Mouse (Mus musculus): ENCODE measurements around the gene Psmg4. TPM values are rescaled to one million over a fixed set of nuclear protein-coding genes. Genes with fewer than 3 reads are reported as not detected.

The Psmg4 gene
- 10 to 100 TPM; 25.0 to 32.9 TPM for total RNA-seq (2021)
- long read RNA-seq, experiment 1, transcript Psmg4-202 (3 exons, 555 nt) = minor isoform, 26 of 56 reads
- long read RNA-seq, experiment 1, transcript Psmg4-201 (2 exons, 474 nt) = major isoform, 27 of 56 reads
- long read RNA-seq, experiment 1, partial matches to known transcripts = 3 of 56 reads
- long read RNA-seq, experiment 1, other reads (novel, unspliced or antisense) = 0 of 56 reads
- long read RNA-seq, experiment 2, transcript Psmg4-201 (2 exons, 474 nt) = major isoform, 22 of 35 reads
- long read RNA-seq, experiment 2, transcript Psmg4-202 (3 exons, 555 nt) = minor isoform, 13 of 35 reads
- long read RNA-seq, experiment 2, partial matches to known transcripts = 0 of 35 reads
- long read RNA-seq, experiment 2, other reads (novel, unspliced or antisense) = 0 of 35 reads

GRCm38 (mm10) chr13:34162491-34163303 is at the start of gene Psmg4:
Gene Psmg4, plus strand, starts transcription at chr13:34162964.
- DNase-seq = peak; percentile 95 to 98

DNA sequence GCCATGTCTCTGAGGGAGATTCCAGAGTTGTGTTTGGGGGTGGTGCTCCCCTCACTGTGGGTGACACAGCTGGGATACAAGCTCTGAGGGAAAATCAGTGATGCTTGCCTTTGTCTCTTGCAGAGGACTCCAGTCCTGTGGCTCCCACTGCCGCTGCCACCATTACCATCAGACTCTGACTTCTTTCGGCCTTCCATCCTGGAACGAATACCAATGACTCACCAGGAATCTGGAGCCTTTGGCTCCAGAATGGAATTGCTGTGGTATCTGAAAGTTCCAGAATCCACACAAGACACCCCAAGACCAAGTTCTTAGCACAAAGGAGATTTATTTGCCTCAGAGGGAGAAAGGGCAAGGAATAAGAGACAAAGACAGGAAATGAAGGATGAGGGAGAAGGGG is 49.7 kb upstream of the Psmg4 start:
- DNase-seq = peak; percentile 40 to 49

DNA sequence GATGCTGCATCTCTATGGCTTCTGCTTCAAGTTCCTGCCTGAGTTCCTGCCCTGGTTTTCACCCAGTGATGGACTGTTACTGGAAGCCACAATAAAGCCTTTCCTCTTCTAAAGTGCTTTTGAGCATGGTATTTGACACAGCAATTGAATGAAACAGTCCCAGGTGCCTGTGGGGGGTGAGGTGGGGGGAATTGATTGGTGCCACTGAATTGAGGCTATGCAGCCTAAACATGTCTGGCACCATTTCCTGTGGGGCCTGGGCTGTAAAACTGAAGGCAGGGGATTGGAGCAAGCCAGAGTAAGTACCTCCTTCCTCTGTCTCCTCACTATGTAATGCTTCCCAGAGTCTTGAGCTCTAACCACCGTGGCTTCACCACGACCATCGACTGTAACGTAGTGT is 48.1 kb upstream of the Psmg4 start:
- no peak for DNase-seq

GRCm38 (mm10) chr13:34116508-34116907 is 46.3 kb upstream of the Psmg4 start:
- DNase-seq = no peak

DNA sequence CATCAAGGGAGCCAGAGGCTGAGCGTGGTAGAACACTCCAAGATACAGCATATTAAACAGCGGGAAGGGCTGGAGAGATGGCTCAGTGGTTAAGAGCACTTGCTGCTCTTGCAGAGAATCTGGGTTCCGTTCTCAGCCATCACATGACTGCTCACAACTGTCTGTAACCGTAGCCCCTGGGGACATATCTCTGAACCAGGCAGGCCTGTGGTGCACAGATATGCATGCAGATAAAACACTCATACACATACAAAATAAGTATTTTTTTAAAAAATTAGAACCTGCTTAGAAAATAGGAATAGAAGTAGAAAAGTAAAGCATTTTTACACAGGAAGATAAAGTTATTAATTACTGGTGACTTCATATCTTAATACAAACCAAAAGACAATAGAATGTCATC is 43.9 kb upstream of the Psmg4 start:
- DNase-seq = no peak

DNA sequence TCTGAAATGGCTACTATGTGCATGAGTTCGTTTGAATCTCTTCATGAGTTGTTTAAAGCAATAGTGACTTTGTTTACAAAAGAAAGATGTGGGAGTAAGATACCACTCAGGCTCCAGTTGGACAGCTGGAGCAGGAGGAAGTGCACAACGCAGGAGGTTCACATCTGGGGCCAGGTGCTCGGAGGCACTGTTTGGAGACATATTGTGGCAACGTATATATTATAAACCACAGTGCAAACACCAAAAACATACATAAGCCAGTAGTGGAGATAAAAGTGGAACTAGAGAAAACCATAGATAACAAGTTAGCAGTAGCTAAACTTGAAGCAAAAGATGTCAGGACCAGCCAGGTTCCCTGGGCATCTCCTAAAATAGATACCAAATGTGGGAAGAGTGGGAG is 43.4 kb upstream of the Psmg4 start:
- DNase-seq = no peak

GRCm38 (mm10) chr13:34120536-34120935 is 42.2 kb upstream of the Psmg4 start:
- DNase-seq = no peak

GRCm38 (mm10) chr13:34125711-34126110 is 37.1 kb upstream of the Psmg4 start:
- DNase-seq = peak; percentile 56 to 69

- no peak for DNase-seq
Observed at GRCm38 (mm10) chr13:34128276-34129114, 34.3 kb upstream of the Psmg4 start.

GRCm38 (mm10) chr13:34129485-34130225 is 33.1 kb upstream of the Psmg4 start:
- DNase-seq = peak; percentile 46 to 60

DNA sequence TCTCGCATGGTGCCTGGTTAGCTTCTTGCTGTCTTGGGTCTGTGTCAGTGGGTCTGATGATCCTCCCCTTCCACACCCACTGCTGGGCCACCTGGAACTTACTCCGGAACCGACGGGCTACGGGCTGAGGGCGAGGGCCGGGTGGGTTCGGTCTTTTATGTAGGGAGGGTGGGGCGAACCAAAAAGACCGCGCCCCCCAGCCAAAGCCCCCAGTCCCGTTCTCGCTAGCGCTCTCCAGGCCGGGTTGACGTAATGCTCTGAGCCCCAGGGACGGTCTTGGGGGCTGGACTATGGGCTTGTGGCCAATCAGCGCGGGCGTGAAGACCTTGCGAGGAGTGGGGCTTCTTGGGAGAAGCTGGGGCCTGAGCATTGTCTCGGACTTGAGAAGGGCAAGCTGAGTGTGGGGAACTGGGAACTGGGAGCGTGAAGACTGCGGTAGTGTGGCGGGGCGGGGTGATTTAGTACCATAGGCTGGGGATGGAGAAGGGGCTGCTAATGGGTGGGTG is 32.5 kb upstream of the Psmg4 start, which contains the start of gene Tubb2b:
Gene Tubb2b (minus strand): TSS at position 241 of the 506 bp plus-strand sequence.
- DNase-seq = peak; percentile 59 to 66

- DNase-seq = peak; percentile 50 to 56
Observed at GRCm38 (mm10) chr13:34131011-34131707, 31.6 kb upstream of the Psmg4 start.

- DNase-seq = peak; percentile 31 to 38
Observed at GRCm38 (mm10) chr13:34131708-34132060, 31.1 kb upstream of the Psmg4 start.

DNA sequence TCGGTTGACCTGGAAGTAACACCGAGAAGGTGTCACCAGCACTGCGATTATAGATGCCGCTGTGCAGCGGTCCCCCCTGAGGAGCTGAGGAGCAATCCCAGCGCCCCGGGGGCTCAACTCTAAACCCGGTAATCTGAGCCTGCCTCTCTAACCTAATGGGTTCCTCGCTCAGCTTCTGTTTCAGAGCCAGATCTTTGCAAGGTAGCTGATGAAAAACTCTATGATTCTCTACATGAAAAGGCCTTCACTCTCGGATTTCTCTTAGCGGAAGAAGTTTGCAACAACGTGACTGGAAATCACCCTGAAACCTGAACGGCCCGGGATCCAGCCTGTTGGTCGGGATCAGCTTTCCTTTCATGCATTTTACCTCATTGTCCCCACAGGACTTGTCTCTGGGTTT is 30.5 kb upstream of the Psmg4 start:
- no peak for DNase-seq

GRCm38 (mm10) chr13:34132875-34133274 is 29.9 kb upstream of the Psmg4 start:
- no peak for DNase-seq

DNA sequence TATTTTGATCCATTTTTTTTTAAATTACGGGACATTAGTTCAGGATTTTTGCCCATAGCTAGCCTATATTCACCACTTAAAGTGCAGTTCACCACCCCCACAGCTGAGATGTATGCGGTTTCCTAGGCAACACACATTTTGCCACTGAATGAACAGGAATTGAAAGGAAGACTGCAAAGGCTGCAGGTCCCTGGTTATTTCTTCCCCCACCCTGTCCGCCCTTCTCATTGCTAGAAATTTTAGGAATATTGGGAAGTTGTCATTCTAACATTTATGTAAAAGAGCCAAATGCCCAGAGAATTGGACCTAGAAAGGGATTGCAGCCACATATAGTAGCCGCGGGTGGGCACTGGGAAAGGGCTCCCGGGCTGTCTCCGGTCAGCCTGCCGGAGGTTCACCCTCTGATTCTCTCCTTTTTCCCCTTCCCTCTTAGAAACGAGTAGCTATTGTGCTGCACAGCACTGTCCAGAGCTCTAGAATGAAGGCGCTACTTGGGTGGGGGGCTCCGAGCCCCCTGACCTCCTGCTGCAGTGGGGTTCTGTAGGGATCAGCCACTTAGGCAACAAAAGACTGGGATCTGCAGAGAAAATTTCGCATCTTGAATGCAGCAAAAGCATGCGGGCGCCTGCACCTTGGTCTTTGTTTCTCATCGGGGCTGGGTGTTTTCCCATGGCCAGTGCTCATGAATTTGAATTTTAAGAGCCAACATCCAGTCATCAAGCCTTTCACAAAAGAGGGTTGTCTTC is 29.3 kb upstream of the Psmg4 start:
- DNase-seq = no peak

- DNase-seq = no peak
Observed at GRCm38 (mm10) chr13:34134276-34134675, 28.5 kb upstream of the Psmg4 start.

DNA sequence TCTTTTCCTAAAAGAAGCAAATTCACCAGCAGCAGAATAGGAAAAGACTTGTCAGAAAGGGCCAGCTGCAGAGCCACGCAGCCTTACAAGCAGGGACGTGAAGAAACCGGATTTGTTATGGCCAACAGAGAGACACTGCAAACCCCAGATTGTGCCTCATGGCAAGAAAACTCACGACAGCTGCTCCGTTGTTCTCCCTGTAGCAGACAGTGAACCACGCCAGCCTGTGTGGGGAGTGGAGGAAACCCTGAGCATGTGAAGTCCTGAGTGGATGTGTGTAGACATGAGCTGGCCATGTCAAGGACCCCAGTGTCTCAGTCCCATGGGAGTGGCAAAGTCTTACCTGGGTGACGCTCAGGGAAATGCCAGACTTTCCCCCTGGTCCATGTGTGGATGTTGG is 26.2 kb upstream of the Psmg4 start:
- DNase-seq = peak; percentile 34 to 43

- DNase-seq = no peak
Observed at GRCm38 (mm10) chr13:34143389-34143788, 19.4 kb upstream of the Psmg4 start.

GRCm38 (mm10) chr13:34146916-34147315 is 15.8 kb upstream of the Psmg4 start:
- DNase-seq = no peak
